Mouse (Mus musculus): ENCODE measurements at regions not wholly inside any gene's neighbourhood (a gene's known extent, or its start where the extent isn't known, plus 50 kb on each side); places are given as distances from the start of the nearest gene placed in this dataset.

DNA sequence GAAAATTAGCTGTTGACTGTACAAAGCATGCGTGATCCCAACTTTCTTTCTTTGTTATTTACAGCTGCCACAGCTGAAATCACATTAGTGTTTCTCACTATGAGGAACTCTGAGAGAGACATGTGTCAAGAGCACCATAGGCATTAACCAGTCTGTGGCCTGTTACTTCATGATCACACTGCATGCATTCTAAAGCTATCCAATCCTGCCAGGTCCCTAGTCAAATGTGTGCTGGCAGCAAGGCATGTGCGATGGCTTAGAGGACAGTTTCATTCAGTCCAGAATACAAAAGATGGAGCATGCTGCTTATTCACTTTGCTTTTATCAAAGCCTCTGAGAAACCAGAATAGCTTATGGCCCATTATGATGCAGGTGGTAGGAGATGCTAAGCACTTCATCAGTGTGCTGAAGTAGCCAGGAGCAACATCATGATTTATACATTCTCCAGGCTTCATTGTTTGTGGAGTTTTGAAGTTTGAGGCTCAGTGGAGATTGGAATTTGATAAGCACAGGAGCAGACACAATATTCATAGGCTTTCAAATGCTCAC, 882.9 kb upstream of the Lrrn3 start:
- Histone ChIP-seq H3K27me3 (no peaks in the 10 kb centered on the region), H3K4me3 (no peak overlapping the region), H3K9ac (no peak overlapping the region), H3K36me3 (no peaks in the 10 kb centered on the region), H3K4me1 (no peaks in the 10 kb centered on the region), H3K9me3 (replicated peaks) (no peaks in the 10 kb centered on the region), H3K27ac (no peak overlapping the region), H3K4me2 (replicated peaks) (no peak overlapping the region)
- 77% methylated on average over 2 of the region's 2 CpGs for WGBS
- ATAC-seq (ENCODE audit: low FRiP score) = no peak

DNA sequence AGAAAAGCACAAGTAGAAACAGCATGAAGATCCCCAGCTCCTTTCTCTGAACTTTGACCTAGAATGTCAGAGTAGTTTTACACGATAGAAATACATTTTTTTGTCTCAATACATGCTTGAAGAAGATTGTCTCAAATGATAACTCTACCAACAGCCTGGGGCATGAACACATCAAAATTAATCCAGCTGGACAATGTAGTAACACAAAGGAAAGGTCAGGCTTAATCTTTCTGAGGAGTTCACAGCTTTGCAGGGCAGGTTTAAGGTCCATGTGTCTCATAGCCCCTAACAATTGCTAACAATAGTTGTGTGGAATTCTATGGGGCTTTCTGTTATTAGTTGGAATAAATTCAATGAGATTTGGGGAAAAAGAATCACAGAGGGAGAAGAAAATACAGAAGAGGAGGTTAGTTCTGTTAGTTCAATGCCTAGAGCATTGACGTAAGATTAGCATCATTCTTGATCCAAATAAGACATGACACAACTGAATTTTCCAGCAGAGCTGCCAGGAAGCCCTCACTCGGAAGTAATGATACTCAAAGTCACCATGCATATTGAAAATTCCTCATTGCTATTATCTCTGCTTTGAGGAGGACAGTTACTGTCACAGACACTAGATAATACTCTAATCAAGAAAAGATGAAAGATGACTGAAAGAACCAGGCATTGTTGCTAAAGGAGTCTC, 852.9 kb upstream of the Lrrn3 start:
- no peaks in the 10 kb centered on the region for H3K9me3 ChIP-seq (replicated peaks)
- H3K27me3 ChIP-seq = no peaks in the 10 kb centered on the region
- ATAC-seq (ENCODE audit: low FRiP score) = no peak
- H3K36me3 ChIP-seq = no peaks in the 10 kb centered on the region
- 78% methylated on average over 3 of the region's 3 CpGs for WGBS
- H3K4me1 ChIP-seq = no peaks in the 10 kb centered on the region
- no peak overlapping the region for H3K9ac ChIP-seq
- no peak overlapping the region for H3K4me2 ChIP-seq (replicated peaks)
- no peak overlapping the region for H3K27ac ChIP-seq
- H3K4me3 ChIP-seq = no peak overlapping the region

DNA sequence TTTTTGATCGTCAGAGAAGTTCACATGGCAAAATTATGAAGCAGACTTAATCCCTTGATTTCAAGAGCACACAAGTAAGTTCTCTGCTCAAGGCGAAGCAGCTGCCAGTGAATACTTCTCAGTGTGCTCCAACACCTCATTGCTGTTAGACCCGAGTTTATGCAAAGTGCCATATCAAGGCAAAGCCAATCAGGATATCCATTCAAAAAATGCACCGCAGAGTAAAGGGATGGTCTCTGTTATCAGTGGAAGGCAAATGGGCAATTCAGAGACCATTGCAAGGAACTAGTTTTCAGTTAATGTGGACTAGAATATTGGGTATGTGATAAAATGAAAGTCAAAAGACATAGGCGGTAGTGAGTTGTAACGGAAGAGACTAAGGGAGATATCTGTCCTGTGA, 820.2 kb upstream of the Lrrn3 start:
- Histone ChIP-seq H3K36me3 (no peaks in the 10 kb centered on the region), H3K4me2 (replicated peaks) (no peak overlapping the region), H3K27ac (no peak overlapping the region), H3K4me1 (no peaks in the 10 kb centered on the region), H3K27me3 (no peaks in the 10 kb centered on the region), H3K9me3 (replicated peaks) (no peaks in the 10 kb centered on the region), H3K9ac (no peak overlapping the region), H3K4me3 (no peak overlapping the region)
- no peak for ATAC-seq (ENCODE audit: low FRiP score)
- 85% methylated on average over 6 of the region's 6 CpGs for WGBS

DNA sequence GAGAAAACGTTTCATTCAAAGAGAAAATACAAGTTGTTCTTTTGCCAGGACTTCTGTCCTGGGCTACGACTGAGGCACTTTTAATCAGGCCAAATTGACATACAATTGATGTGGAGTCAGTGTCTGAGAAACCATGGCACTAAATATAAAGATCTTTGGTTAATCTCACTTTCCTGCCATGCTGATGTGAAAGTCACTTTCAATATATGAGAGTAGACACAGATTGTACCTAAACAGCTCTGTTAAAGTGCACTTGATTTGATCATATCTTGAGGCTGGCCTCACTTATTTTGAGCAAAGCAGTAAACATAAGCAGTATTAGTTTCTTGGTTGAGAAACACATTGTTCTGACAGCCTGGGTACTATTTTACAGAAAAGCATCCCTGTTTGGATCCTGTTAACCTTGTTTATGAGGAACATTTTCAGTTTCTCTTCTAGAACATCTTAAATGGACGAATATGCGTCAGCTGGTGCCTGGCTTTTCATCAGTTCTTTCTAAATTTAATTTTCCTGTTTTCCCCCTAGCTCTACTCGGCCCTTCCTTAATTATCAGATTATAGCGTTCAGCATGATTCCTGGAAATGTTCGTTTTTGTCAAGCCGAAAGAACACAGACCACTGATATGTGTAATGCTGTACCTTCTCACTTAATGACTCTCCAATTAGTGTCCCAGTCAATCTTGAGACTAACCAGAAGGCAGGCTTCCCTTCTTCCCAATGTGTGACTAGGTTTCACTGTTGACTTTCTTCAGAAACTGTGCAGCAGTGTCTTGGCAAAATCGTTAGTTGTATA, 791.2 kb upstream of the Lrrn3 start:
- no peak for ATAC-seq (ENCODE audit: low FRiP score)
- 81% methylated on average over 9 of the region's 9 CpGs for WGBS
- H3K4me2 ChIP-seq (replicated peaks) = no peak overlapping the region

DNA sequence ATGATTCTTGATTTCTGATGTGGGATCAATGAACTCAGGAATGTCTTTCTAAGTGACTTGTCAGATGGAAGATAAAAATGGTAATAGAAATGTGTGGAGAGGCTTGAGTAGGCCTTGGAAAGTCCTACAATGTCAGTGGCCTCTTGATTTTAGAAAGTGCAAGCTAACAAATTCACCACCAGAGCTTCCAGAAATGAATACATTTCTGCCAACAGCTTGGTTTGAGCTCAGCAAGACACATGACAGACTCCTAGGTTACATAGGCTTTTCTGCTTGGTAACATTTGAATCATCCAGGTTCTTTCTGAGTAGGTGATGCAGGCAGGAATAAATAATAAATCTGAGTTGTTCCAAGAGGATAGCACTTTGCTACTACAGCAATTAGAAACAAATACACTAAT, 764.2 kb upstream of the Lrrn3 start:
- H3K36me3 ChIP-seq = no peaks in the 10 kb centered on the region
- no peak for ATAC-seq (ENCODE audit: low FRiP score)
- no peaks in the 10 kb centered on the region for H3K4me1 ChIP-seq

More for the DNA sequence above, 791.2 kb upstream of the Lrrn3 start:
- no peak overlapping the region for H3K27ac ChIP-seq
- H3K36me3 ChIP-seq = no peaks in the 10 kb centered on the region
- H3K4me1 ChIP-seq = no peaks in the 10 kb centered on the region
- H3K4me3 ChIP-seq = no peak overlapping the region
- H3K9me3 ChIP-seq (replicated peaks) = no peaks in the 10 kb centered on the region
- H3K27me3 ChIP-seq = no peaks in the 10 kb centered on the region
- H3K9ac ChIP-seq = no peak overlapping the region

DNA sequence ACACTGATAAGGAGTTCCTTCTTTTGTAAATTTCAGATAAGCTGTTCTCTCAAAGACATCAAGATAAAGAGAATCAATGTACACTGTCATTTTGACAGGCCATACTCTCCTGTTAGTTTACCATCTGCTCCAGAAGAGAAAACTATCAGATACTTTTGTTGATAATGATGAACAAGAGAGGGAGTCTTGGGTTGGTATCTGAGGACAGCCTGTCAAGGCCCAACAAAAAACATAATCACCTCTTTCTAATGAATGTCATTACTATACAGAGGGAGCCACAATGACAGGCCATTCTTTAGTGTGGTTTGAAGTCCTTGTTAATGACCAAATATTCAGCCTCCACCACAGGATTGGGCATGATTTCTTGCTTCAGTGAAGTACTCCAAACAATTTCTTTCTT, 743.0 kb upstream of the Lrrn3 start:
- no peaks in the 10 kb centered on the region for H3K36me3 ChIP-seq
- H3K4me2 ChIP-seq (replicated peaks) = no peak overlapping the region
- H3K27ac ChIP-seq = no peak overlapping the region
- no peak for ATAC-seq (ENCODE audit: low FRiP score)
- H3K4me1 ChIP-seq = no peaks in the 10 kb centered on the region
- no peak overlapping the region for H3K4me3 ChIP-seq
- H3K9me3 ChIP-seq (replicated peaks) = no peaks in the 10 kb centered on the region
- H3K9ac ChIP-seq = no peak overlapping the region
- no peaks in the 10 kb centered on the region for H3K27me3 ChIP-seq

More for the DNA sequence above, 764.2 kb upstream of the Lrrn3 start:
- Histone ChIP-seq H3K27me3 (no peaks in the 10 kb centered on the region), H3K9ac (no peak overlapping the region), H3K9me3 (replicated peaks) (no peaks in the 10 kb centered on the region), H3K4me3 (no peak overlapping the region), H3K27ac (no peak overlapping the region), H3K4me2 (replicated peaks) (no peak overlapping the region)

DNA sequence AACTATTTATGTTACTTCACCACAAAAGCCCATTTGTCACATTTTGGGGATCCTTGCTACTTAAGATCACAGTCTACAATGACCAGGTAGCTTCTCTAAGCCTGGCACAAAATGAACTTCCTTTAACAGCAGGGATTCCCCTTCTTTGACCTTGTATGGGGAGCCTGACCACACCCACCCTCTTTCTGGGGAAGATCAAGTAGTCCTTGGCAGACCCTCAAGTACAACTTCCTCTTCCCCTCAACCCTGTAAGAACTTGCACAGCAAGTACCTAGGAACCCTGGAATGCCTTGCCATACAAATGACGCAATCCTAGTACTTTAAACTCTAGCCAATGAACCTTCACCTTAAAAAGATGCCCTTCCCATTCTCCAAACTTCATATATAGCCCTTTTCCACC, 695.4 kb upstream of the Lrrn3 start:
- no peaks in the 10 kb centered on the region for H3K27me3 ChIP-seq
- H3K27ac ChIP-seq = no peak overlapping the region
- no peaks in the 10 kb centered on the region for H3K4me1 ChIP-seq
- 83% methylated on average over 1 of the region's 1 CpGs for WGBS
- no peaks in the 10 kb centered on the region for H3K36me3 ChIP-seq
- no peak overlapping the region for H3K4me3 ChIP-seq
- no peak for ATAC-seq (ENCODE audit: low FRiP score)
- no peak overlapping the region for H3K9ac ChIP-seq
- H3K9me3 ChIP-seq (replicated peaks) = no peaks in the 10 kb centered on the region
- no peak overlapping the region for H3K4me2 ChIP-seq (replicated peaks)

DNA sequence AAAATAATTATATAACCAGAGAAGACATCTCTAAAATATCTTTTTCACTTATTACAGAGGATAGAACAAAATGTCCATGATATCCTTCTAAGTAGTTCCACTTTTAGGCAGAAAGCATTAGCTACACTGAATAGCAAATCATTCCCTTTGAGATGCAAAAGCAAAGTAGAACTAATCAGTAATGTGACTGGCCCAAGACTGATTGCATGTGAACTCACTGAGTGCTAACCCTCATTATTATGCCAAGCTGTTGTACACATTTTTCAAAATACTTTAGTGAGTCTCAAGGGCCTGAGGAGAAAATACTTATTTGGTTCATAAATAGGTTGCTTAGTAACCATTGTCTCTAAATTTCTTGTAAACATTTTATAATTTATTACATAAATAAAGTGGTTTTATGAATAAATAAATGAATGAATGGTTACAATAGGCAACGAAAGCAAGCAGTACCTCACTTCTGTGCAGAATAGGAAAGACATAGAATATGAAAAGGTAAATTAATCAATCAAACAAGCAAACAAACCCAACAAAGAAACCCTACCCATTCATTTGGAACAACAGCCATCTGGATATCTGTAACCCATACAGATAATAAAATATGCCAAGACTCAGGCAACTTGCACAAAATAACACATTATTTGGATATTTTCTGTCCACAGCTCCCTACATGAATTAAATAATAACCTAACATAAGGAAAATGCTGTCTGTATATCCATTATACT, 693.9 kb upstream of the Lrrn3 start:
- ATAC-seq (ENCODE audit: low FRiP score) = peak; percentile 78; the same call in 1 of the 2 replicates
- H3K9me3 ChIP-seq (replicated peaks) = no peaks in the 10 kb centered on the region
- H3K4me1 ChIP-seq = no peaks in the 10 kb centered on the region
- WGBS = 53% methylated on average over 1 of the region's 1 CpGs
- no peak overlapping the region for H3K27ac ChIP-seq
- no peaks in the 10 kb centered on the region for H3K27me3 ChIP-seq
- no peaks in the 10 kb centered on the region for H3K36me3 ChIP-seq
- no peak overlapping the region for H3K9ac ChIP-seq
- H3K4me3 ChIP-seq = no peak overlapping the region
- H3K4me2 ChIP-seq (replicated peaks) = no peak overlapping the region

DNA sequence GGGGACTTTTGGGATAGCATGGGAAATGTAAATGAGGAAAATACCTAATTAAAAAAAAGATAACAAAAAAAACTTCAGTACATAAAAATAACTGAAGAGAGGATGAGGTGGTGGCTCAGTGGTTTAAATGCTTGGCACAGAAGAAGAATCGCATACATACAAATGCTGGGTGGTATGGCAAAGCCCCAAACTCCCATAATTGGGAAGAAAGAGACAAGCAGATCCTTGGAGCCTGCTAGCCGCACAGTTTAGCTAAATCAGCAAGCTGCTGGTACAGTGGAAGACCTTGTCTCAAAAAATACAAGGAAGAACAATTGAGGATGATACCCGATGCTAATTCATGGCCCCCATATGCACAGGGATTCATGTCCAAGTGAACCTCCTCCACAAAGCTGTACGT, 661.7 kb upstream of the Lrrn3 start:
- no peak overlapping the region for H3K9ac ChIP-seq

DNA sequence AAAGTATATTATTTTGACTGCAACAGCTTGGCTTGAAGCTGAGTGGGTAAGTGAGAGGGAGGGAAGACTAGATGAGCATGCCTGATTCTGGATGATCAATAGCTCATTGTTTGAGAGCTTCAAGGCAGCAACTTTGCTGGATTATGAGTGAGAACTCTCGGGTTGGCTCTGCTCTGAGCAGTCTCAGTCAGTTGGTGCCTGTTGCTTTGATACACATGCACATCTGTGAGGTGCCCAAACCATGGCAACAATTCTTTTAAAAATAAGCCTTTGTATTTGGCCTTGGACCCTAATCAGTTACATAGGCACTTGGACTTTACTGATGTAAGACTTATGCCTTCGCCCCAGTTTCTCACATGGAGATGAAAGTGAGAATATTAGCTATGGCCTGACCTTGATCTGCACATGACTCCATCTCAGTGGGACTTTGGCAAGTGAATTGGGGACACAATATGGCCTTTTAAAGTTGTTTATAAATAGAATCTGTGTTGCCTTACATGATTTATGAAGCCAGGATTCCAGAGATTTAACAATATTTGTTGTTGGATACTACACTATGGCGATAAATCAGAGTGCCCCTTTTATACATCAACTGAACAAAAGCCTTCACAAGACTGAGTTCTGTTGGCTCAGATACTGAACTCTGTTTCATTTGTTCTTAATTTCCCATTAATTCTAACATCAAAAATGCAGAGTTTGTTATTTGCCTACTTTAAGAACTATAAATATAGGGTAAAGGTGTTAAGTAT, 652.6 kb upstream of the Lrrn3 start:
- peaks cover 4% of the 10 kb centered on the region; the same call in 1 of the 2 replicates for H3K4me1 ChIP-seq
- 42% methylated on average over 3 of the region's 3 CpGs for WGBS
- peak overlapping the region; percentile 66 for H3K27ac ChIP-seq
- H3K27me3 ChIP-seq = no peaks in the 10 kb centered on the region
- ATAC-seq (ENCODE audit: low FRiP score) = peak; percentile 92
- no peaks in the 10 kb centered on the region for H3K9me3 ChIP-seq (replicated peaks)
- no peak overlapping the region for H3K9ac ChIP-seq
- H3K4me3 ChIP-seq = no peak overlapping the region
- H3K36me3 ChIP-seq = no peaks in the 10 kb centered on the region
- no peak overlapping the region for H3K4me2 ChIP-seq (replicated peaks)

More for the DNA sequence above, 661.7 kb upstream of the Lrrn3 start:
- Histone ChIP-seq H3K27ac (no peak overlapping the region), H3K27me3 (no peaks in the 10 kb centered on the region), H3K4me2 (replicated peaks) (no peak overlapping the region), H3K4me1 (no peaks in the 10 kb centered on the region), H3K4me3 (no peak overlapping the region), H3K9me3 (replicated peaks) (no peaks in the 10 kb centered on the region), H3K36me3 (no peaks in the 10 kb centered on the region)
- WGBS = 91% methylated on average over 4 of the region's 4 CpGs
- no peak for ATAC-seq (ENCODE audit: low FRiP score)

DNA sequence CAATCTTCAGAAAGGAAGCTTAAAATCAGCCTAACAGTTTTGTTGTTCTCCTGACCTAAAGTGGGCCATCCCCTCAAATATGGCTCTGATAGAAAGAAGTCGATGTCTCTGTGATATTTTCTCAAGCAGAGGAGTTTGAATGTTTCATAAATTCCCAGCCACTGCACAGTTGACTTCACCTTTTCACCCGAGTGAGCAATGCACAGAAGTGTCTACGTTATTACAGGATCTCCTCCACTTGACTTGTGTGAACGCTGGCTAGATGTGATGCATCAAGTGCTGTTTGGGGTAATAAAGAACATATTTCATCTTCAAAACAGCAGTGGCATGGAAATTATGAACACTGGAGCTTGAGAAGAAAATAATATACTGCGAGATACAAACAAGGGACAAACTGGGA, 651.9 kb upstream of the Lrrn3 start:
- Histone ChIP-seq H3K9ac (no peak overlapping the region), H3K36me3 (no peaks in the 10 kb centered on the region), H3K27me3 (no peaks in the 10 kb centered on the region), H3K27ac (peak overlapping the region; percentile 66), H3K9me3 (replicated peaks) (no peaks in the 10 kb centered on the region), H3K4me2 (replicated peaks) (no peak overlapping the region), H3K4me3 (no peak overlapping the region), H3K4me1 (peaks cover 4% of the 10 kb centered on the region; the same call in 1 of the 2 replicates)
- ATAC-seq (ENCODE audit: low FRiP score) = peak; percentile 56; the same call in 1 of the 2 replicates
- WGBS = 40% methylated on average over 5 of the region's 5 CpGs

DNA sequence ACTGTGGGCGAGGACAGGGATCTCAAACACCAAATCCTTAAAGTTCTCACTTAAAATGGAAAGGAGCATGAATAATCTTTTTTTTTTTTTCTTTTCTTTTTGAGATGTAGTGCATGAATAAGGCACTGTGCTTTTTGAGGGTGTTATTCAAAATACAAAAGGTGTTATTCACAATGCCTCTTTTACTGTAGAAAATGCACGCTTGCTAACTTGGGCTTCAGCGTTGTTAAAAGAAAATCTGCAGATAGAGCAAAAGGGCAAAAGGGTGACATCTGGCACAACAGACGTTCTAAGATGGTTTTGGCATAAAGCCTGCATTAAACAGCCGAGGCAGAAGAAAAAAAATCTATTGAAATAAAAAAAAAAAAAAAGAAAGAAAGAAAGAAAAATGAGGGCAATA, 651.5 kb upstream of the Lrrn3 start:
- Histone ChIP-seq H3K9ac (no peak overlapping the region), H3K4me1 (peaks cover 4% of the 10 kb centered on the region; the same call in 1 of the 2 replicates), H3K36me3 (no peaks in the 10 kb centered on the region), H3K4me2 (replicated peaks) (no peak overlapping the region), H3K9me3 (replicated peaks) (no peaks in the 10 kb centered on the region), H3K27me3 (no peaks in the 10 kb centered on the region), H3K27ac (no peak overlapping the region), H3K4me3 (no peak overlapping the region)
- 0 out of 2 replicates have a peak, but pooled peaks have one; percentile 44 for ATAC-seq (ENCODE audit: low FRiP score)
- WGBS = 18% methylated on average over 5 of the region's 5 CpGs

Data from hindbrain, embryonic 12.5 days (tissue).